Mouse (Mus musculus): ENCODE results near the gene Atp7a. TPM values are rescaled to one million over a fixed set of nuclear protein-coding genes. Genes with fewer than 3 reads are reported as not detected.
"Not testable (repeated sequence)": the region's sequence is repeated elsewhere in the genome, so short reads cannot be mapped to it uniquely, and the experiment has no call there.

Atp7a gene
- 1 to 10 TPM; 7.1 to 8.3 (median 7.6) TPM for total RNA-seq (2022)

GRCm38 (mm10) chrX:106026418-106027342 is at the start of gene Atp7a:
Gene Atp7a, plus strand, starts transcription at chrX:106027276.
- DNase-seq (ENCODE audit: low spot score in 2 of 2) = peak; percentile 82 to 86

- DNase-seq (ENCODE audit: low spot score in 2 of 2) = no peak
These were observed 25.5 kb upstream of the Atp7a start for GRCm38 (mm10) chrX:106001605-106002004.

GRCm38 (mm10) chrX:106010762-106011161 is 16.3 kb upstream of the Atp7a start:
- no peak for DNase-seq (ENCODE audit: low spot score in 2 of 2)

- peak; percentile 67 to 82 for DNase-seq (ENCODE audit: low spot score in 2 of 2)
These were observed 15.5 kb upstream of the Atp7a start, which contains the start of gene Magt1 for GRCm38 (mm10) chrX:106011465-106012159. Gene Magt1, minus strand, starts transcription at chrX:106011906.

- DNase-seq (ENCODE audit: low spot score in 2 of 2) = no peak
These were observed 14.5 kb upstream of the Atp7a start for GRCm38 (mm10) chrX:106012559-106012958.

GRCm38 (mm10) chrX:106013217-106013616 is 13.9 kb upstream of the Atp7a start:
- peak; percentile 5 to 23 for DNase-seq (ENCODE audit: low spot score in 2 of 2)

- not testable (repeated sequence) for DNase-seq (ENCODE audit: low spot score in 2 of 2)
These were observed 12.2 kb upstream of the Atp7a start for GRCm38 (mm10) chrX:106014741-106015377.

GRCm38 (mm10) chrX:106015571-106016322 is 11.3 kb upstream of the Atp7a start, which contains the start of gene Cox7b:
Gene Cox7b, plus strand, starts transcription at chrX:106015700.
- peak; percentile 41 to 44 for DNase-seq (ENCODE audit: low spot score in 2 of 2)

- DNase-seq (ENCODE audit: low spot score in 2 of 2) = no peak
These were observed 10.0 kb upstream of the Atp7a start for GRCm38 (mm10) chrX:106017102-106017501.

GRCm38 (mm10) chrX:106017516-106017915 is 9.6 kb upstream of the Atp7a start:
- DNase-seq (ENCODE audit: low spot score in 2 of 2) = no peak

GRCm38 (mm10) chrX:106027343-106027674 is 233 bp downstream of the Atp7a start:
- no peak for DNase-seq (ENCODE audit: low spot score in 2 of 2)

- no peak for DNase-seq (ENCODE audit: low spot score in 2 of 2)
These were observed 3.1 kb downstream of the Atp7a start for GRCm38 (mm10) chrX:106030176-106030575.

GRCm38 (mm10) chrX:106031124-106031523 is 4.0 kb downstream of the Atp7a start:
- no peak for DNase-seq (ENCODE audit: low spot score in 2 of 2)

- no peak for DNase-seq (ENCODE audit: low spot score in 2 of 2)
These were observed 8.7 kb downstream of the Atp7a start for GRCm38 (mm10) chrX:106035727-106036126.

GRCm38 (mm10) chrX:106037185-106037752 is 10.2 kb downstream of the Atp7a start:
- no peak for DNase-seq (ENCODE audit: low spot score in 2 of 2)

GRCm38 (mm10) chrX:106043863-106044617 is 17.0 kb downstream of the Atp7a start:
- no peak for DNase-seq (ENCODE audit: low spot score in 2 of 2)

- no peak for DNase-seq (ENCODE audit: low spot score in 2 of 2)
These were observed 18.4 kb downstream of the Atp7a start for GRCm38 (mm10) chrX:106045455-106045854.

GRCm38 (mm10) chrX:106045928-106046327 is 18.9 kb downstream of the Atp7a start:
- no peak for DNase-seq (ENCODE audit: low spot score in 2 of 2)

GRCm38 (mm10) chrX:106048191-106048590 is 21.1 kb downstream of the Atp7a start:
- no peak for DNase-seq (ENCODE audit: low spot score in 2 of 2)

- not testable (repeated sequence) for DNase-seq (ENCODE audit: low spot score in 2 of 2)
These were observed 50.8 kb downstream of the Atp7a start for GRCm38 (mm10) chrX:106077858-106078257.

Data from gastrocnemius, adult 8-10 months (tissue).